Mouse (Mus musculus): ENCODE data around the gene Actr8. TPM values are rescaled to one million over a fixed set of nuclear protein-coding genes. Genes with fewer than 3 reads are reported as not detected.

The Actr8 gene
- polyA plus RNA-seq, 1 experiment = 22.8 TPM

DNA sequence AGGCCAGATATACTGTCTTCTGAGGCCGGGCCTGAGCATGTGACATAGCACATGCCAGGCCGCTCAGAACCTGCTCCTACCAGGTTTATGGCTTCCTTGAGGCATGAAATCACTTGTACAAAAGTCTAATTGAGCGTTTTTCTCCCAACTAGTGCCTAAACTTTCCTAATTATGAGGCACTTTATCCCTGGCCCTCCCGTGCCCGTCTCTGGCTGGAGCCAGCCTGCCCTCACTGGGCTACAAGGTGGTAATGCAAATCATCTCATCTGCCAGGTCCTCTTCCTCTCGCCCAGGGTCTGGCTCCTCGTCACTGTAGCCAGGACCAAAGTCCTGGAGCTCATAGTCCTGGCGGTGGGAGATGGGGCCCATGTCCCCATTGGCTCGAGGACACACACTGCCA lies 63.7 kb downstream of the Actr8 start:
- H3K27ac ChIP-seq (replicated peaks; ENCODE audit: low read depth, low read length) = no peak overlapping the region
- H3K4me3 ChIP-seq (ENCODE audit: insufficient read depth, low read depth, low read length) = no peak overlapping the region
- no peaks in the 10 kb centered on the region for H3K4me1 ChIP-seq (ENCODE audit: control insufficient read depth, insufficient read depth, insufficient read length, low read length)

DNA sequence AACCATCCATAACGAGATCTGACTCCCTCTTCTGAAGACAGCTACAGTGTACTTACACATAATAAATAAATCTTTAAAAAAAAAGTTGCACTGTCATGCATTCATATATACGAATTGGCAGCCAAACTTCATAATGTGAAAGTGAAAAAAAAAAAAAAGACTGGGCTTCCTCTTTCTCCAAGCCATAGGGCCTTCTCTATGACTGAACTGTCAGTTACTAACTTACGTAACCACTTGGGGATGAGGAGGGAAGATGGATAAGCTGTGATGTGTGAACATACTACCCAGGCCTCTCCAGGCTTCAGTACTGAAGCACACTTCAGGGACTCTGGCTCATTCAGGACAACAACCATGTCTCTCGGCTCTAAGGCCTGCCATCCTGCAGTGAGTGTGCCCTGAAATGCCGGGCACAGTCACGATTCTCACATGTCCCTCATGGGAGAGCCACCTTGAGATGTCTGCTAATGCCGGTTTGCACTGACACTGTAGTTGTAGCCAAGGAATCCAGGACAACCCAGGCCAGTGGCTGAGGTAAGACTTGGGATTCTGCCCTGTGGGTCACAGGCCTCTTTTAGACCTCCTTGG lies 65.3 kb downstream of the Actr8 start:
- Histone ChIP-seq H3K4me1 (ENCODE audit: control insufficient read depth, insufficient read depth, insufficient read length, low read length) (no peaks in the 10 kb centered on the region), H3K4me3 (ENCODE audit: insufficient read depth, low read depth, low read length) (no peak overlapping the region), H3K27ac (replicated peaks; ENCODE audit: low read depth, low read length) (no peak overlapping the region)

DNA sequence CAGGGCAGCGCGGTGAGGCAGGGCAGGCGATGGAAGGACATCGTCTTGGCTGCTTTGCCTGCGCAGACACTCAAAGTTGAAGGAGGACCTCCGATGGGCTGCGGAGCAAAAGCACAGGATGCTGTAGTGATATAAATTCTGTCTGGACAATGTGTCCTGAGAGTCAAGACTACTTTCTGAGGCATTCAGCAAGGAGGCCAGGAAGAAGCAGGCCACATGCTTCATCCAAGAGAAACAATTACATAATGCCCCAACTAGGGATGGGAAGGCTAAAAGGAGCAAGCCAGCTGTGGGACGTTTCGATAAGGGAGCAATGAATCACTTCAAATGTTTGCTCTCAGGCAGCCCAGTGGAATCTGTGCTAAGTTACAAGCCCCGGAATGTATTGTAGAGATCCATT lies 67.1 kb downstream of the Actr8 start:
- Histone ChIP-seq H3K4me3 (ENCODE audit: insufficient read depth, low read depth, low read length) (no peak overlapping the region), H3K27ac (replicated peaks; ENCODE audit: low read depth, low read length) (no peak overlapping the region), H3K4me1 (ENCODE audit: control insufficient read depth, insufficient read depth, insufficient read length, low read length) (no peaks in the 10 kb centered on the region)

DNA sequence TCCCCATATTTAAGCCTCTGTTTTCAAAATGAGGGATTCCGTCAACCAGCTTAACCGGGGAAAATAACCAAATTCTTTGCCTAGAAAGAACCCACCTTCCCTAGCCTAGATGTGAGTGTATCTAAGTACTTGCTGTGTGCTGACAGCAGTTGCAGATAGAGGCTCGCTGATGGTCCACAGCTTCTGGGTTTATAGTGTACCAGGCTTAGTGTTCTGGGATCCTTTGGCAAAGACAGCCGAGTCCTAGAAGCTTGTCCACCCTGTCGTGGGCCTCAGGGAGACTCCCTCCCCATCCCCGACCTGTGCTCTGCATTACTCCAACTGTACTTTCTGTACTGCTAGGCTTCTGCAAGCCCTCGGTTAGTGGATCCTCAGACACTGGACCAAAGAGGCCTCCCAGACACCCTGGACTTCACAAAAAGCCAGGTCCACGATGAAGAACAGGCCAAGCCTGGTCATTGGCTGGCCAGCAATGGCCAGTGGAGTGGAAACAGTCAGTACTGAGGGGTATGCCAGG lies 67.6 kb downstream of the Actr8 start:
- Histone ChIP-seq H3K4me1 (ENCODE audit: control insufficient read depth, insufficient read depth, insufficient read length, low read length) (no peaks in the 10 kb centered on the region), H3K4me3 (ENCODE audit: insufficient read depth, low read depth, low read length) (no peak overlapping the region), H3K27ac (replicated peaks; ENCODE audit: low read depth, low read length) (no peak overlapping the region)

DNA sequence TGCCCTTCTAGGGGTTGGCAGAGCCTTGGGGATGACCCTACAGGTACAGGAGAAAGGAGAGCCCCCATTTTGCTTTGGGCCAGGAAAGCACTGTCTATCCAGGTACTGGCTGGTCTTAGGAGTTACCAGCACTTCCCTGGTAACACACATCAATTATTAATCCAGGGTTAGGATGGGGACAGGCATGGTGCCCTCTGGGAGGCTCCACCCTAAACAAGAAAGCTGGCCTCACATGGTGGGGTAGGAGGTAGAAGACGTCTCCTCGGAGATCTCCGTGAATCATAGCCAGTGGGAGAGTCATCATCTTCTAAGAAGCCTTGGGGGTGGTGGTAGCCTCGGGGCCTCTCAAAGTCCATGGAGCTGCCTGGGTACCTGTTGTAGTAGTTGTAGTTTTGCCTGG lies 68.8 kb downstream of the Actr8 start:
- Histone ChIP-seq H3K4me1 (ENCODE audit: control insufficient read depth, insufficient read depth, insufficient read length, low read length) (no peaks in the 10 kb centered on the region), H3K4me3 (ENCODE audit: insufficient read depth, low read depth, low read length) (no peak overlapping the region), H3K27ac (replicated peaks; ENCODE audit: low read depth, low read length) (no peak overlapping the region)

DNA sequence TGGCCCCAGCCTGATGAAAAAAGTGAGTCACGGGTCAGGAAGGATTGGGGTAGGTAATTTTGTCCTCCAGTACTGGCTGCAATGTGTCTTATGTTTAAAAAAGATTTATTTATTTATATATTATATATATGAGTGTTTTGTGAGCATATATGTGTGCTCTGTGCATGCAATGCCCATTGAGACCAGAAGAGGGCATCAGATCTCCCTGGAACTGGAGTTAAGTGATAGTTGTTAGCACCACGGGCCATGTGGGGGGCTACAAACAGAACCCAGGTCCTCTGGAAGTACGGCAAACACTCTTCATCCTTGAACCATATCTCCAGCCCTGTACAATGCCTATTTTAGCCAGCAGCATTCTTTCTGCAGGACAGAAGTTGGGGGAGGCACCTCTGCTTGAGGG lies 69.9 kb downstream of the Actr8 start:
- Histone ChIP-seq H3K4me1 (ENCODE audit: control insufficient read depth, insufficient read depth, insufficient read length, low read length) (no peaks in the 10 kb centered on the region), H3K27ac (replicated peaks; ENCODE audit: low read depth, low read length) (no peak overlapping the region), H3K4me3 (ENCODE audit: insufficient read depth, low read depth, low read length) (no peak overlapping the region)

DNA sequence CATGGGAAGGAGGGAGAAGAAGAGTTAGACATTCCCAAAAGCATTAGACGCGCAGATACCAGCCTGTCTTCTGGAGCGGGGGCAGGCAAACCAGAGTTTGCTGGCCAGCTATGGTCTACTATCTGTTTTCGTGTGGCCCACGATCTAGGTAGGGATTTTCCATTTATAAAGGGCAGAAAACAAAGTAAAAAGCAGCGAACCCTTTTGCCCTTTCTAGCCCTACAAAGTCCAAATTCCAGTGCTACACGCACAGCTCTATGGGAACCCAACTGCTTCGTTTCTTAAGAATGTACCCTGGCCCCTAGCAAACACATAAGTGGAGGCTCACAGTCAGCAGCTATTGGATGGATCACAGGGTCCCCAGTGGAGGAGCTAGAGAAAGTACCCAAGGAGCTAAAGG lies 72.1 kb downstream of the Actr8 start:
- H3K4me3 ChIP-seq (ENCODE audit: insufficient read depth, low read depth, low read length) = no peak overlapping the region
- no peaks in the 10 kb centered on the region for H3K4me1 ChIP-seq (ENCODE audit: control insufficient read depth, insufficient read depth, insufficient read length, low read length)
- H3K27ac ChIP-seq (replicated peaks; ENCODE audit: low read depth, low read length) = no peak overlapping the region

DNA sequence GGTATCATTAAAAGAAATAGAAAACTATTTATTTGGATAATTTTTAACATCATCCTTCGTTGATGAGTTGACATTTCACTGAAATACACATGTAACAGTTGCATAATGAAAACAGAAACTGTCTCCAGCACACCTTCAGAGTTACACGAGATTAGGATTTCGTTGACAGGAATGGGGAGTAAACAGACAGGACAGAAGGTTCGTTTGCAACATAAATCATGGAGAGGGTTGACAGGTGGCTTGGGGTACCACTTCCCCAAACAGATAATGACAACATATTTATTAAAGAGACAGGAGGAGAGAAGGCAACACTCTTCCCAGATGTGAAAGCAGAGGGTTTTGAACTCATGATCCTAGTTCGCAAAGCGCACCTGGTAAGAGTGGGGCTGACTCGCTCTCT lies 76.8 kb downstream of the Actr8 start:
- H3K4me1 ChIP-seq (ENCODE audit: control insufficient read depth, insufficient read depth, insufficient read length, low read length) = no peaks in the 10 kb centered on the region
- H3K4me3 ChIP-seq (ENCODE audit: insufficient read depth, low read depth, low read length) = no peak overlapping the region
- H3K27ac ChIP-seq (replicated peaks; ENCODE audit: low read depth, low read length) = no peak overlapping the region

Other genes starting within 250 kb of the Actr8 start
- 242 and 250 TPM in 2 replicates for gene Selenok, start 10.0 kb upstream of the Actr8 start, polyA plus RNA-seq (2012; ENCODE audit: insufficient read depth, insufficient read length, missing spikeins)
- 1.1 and 1.8 TPM in 2 replicates for gene Il17rb, start 30.6 kb downstream of the Actr8 start, polyA plus RNA-seq (2012; ENCODE audit: insufficient read depth, insufficient read length, missing spikeins)
- 26.0 and 28.5 TPM in 2 replicates for gene Chdh, start 30.7 kb downstream of the Actr8 start, polyA plus RNA-seq (2012; ENCODE audit: insufficient read depth, insufficient read length, missing spikeins)

All from brown adipose tissue, adult 24 weeks (tissue).